In the genomic region with DNA sequence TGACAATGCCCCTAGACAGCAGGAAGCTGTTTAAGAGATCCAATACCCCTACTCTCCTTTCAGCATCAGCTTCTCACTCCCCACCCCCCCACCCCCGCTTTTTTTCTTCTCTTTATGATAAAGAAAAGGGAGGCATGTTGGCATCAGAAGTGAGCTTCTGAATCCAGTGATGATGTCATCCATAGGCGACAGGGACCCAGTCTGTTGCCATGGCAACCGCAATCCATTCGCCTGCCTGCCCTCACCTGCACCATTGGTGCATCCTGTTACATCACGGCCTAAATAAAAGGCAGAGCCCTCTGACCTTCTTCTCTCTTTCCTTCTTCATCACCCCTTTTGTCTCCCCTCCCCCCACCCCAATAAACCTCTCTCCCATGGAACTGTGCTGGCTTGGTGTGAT, we compare ENCODE assay signal across 29 mouse cellular contexts. TPM values are rescaled to one million over a fixed set of nuclear protein-coding genes. Genes with fewer than 3 reads are reported as not detected.
DNase-seq lines count a peak whose midpoint lies in the region; ATAC-seq lines count a peak whose summit lies in the region.
"Had no signal": no experiment of that assay in that cellular context is flagged by ENCODE, and none has a peak within 500 bp of the region (broad histone marks: within the 10 kb centered on the region; RNA-seq: fewer than 3 reads in every experiment).

No protein-coding gene starts in this region.

- H3K27ac ChIP-seq in midbrain, embryonic 14.5 days (replicated peaks; ENCODE audit: low read depth, low read length): no peak overlapping the region
- H3K27ac ChIP-seq in midbrain, embryonic 11.5 days (ENCODE audit: low read depth, low read length): no peak overlapping the region
- no peak overlapping the region for H3K27ac ChIP-seq in embryonic facial prominence, embryonic 10.5 days (replicated peaks)
- H3K27ac ChIP-seq: forebrain, embryonic 15.5 days; left cerebral cortex, adult 2 months; limb, embryonic 15.5 days; liver, embryonic 15.5 days; lung, embryonic 15.5 days had no signal

- no peaks in the 10 kb centered on the region for H3K27me3 ChIP-seq in midbrain, embryonic 14.5 days (ENCODE audit: control insufficient read depth, insufficient read depth, low read length)
- H3K27me3 ChIP-seq in midbrain, embryonic 11.5 days (ENCODE audit: control insufficient read depth, insufficient read depth, low read length): no peaks in the 10 kb centered on the region
- no peaks in the 10 kb centered on the region for H3K27me3 ChIP-seq in embryonic facial prominence, embryonic 10.5 days (replicated peaks; ENCODE audit: low read depth, poor library complexity, severe bottlenecking)
- H3K27me3 ChIP-seq: forebrain, embryonic 15.5 days; limb, embryonic 15.5 days; liver, embryonic 15.5 days; lung, embryonic 15.5 days; Patski had no signal

- peaks cover 3% of the 10 kb centered on the region; the same call in 1 of the 2 replicates for H3K36me3 ChIP-seq in midbrain, embryonic 14.5 days (ENCODE audit: control insufficient read depth, insufficient read depth, low read length)
- no peaks in the 10 kb centered on the region; the same call in 1 of the 2 replicates for H3K36me3 ChIP-seq in midbrain, embryonic 11.5 days (ENCODE audit: control insufficient read depth, insufficient read depth, low read length)
- peaks cover 14% of the 10 kb centered on the region for H3K36me3 ChIP-seq in embryonic facial prominence, embryonic 10.5 days (replicated peaks)
- H3K36me3 ChIP-seq: G1E; liver, embryonic 15.5 days; lung, embryonic 15.5 days had no signal

- no peak overlapping the region for H3K4me2 ChIP-seq in midbrain, embryonic 14.5 days (ENCODE audit: low read length)
- H3K4me2 ChIP-seq in midbrain, embryonic 11.5 days: no peak overlapping the region
- H3K4me2 ChIP-seq: forebrain, embryonic 15.5 days; heart, embryonic 11.5 days; limb, embryonic 15.5 days; liver, embryonic 15.5 days; lung, embryonic 15.5 days had no signal

- peak; percentile 23 for DNase-seq in embryo, embryonic 10 days (ENCODE audit: low spot score)
- DNase-seq in embryo, embryonic 9.5 days (ENCODE audit: extremely low spot score): no peak
- peak; percentile 73 for DNase-seq in midbrain, embryonic 14.5 days
- no peak for DNase-seq in midbrain, embryonic 11.5 days (ENCODE audit: low spot score, missing footprints)
- DNase-seq in ES-CJ7 (ENCODE audit: low read depth, low spot score): peak; percentile 78
- DNase-seq in embryonic facial prominence, embryonic 10.5 days (ENCODE audit: low spot score): peak; percentile 27
- DNase-seq in lung, postnatal 4 days: no peak
- DNase-seq: adrenal gland, adult 8-10 months; cerebellum, adult 9-10 months; gastrocnemius, postnatal 14 days; heart, adult 11 months; kidney, adult 2 months; kidney, postnatal 10 days; left cerebral cortex, postnatal 4 days; lung, postnatal 36 days; thymus, adult 18-20 months; thymus, postnatal 4 days had no signal

- no peak overlapping the region for H3K4me3 ChIP-seq in midbrain, embryonic 14.5 days (replicated peaks; ENCODE audit: low read depth, low read length)
- no peak overlapping the region for H3K4me3 ChIP-seq in midbrain, embryonic 11.5 days (ENCODE audit: low read depth, low read length)
- no peak overlapping the region for H3K4me3 ChIP-seq in embryonic facial prominence, embryonic 10.5 days
- H3K4me3 ChIP-seq: forebrain, embryonic 15.5 days; left cerebral cortex, adult 2 months; limb, embryonic 15.5 days; liver, embryonic 15.5 days; lung, embryonic 15.5 days had no signal

- ATAC-seq in midbrain, embryonic 14.5 days (ENCODE audit: low FRiP score, low TSS enrichment): no peak
- no peak for ATAC-seq in midbrain, embryonic 11.5 days (ENCODE audit: low FRiP score)
- ATAC-seq: activated CD4-positive, CD25-positive, alpha-beta regulatory T cell, adult 4 months; forebrain, embryonic 15.5 days; inflammation-experienced regulatory T-cells, adult 6 months; Patski had no signal

- 38% methylated on average over 5 of the region's 5 CpGs for WGBS in midbrain, embryonic 14.5 days
- WGBS in midbrain, embryonic 11.5 days: 24% methylated on average over 5 of the region's 5 CpGs
- WGBS in embryonic facial prominence, embryonic 10.5 days: 38% methylated on average over 5 of the region's 5 CpGs

- H3K9ac ChIP-seq in midbrain, embryonic 14.5 days (replicated peaks; ENCODE audit: low read length): no peak overlapping the region
- no peak overlapping the region for H3K9ac ChIP-seq in midbrain, embryonic 11.5 days (ENCODE audit: low read length)
- H3K9ac ChIP-seq: forebrain, embryonic 15.5 days; limb, embryonic 15.5 days; liver, embryonic 15.5 days; lung, embryonic 15.5 days had no signal

- H3K4me1 ChIP-seq in midbrain, embryonic 14.5 days (ENCODE audit: control insufficient read depth, insufficient read depth, low read length): peaks cover 7% of the 10 kb centered on the region
- H3K4me1 ChIP-seq in midbrain, embryonic 11.5 days (ENCODE audit: control insufficient read depth, insufficient read depth, low read length): peaks cover 8% of the 10 kb centered on the region
- peaks cover 9% of the 10 kb centered on the region for H3K4me1 ChIP-seq in embryonic facial prominence, embryonic 10.5 days

- no peaks in the 10 kb centered on the region for H3K9me3 ChIP-seq in midbrain, embryonic 14.5 days (ENCODE audit: control insufficient read depth, low read length)
- no peaks in the 10 kb centered on the region for H3K9me3 ChIP-seq in midbrain, embryonic 11.5 days (ENCODE audit: control insufficient read depth, low read length)
- no peaks in the 10 kb centered on the region for H3K9me3 ChIP-seq in embryonic facial prominence, embryonic 10.5 days
- H3K9me3 ChIP-seq: forebrain, embryonic 15.5 days; G1E; limb, embryonic 15.5 days; liver, embryonic 15.5 days; lung, embryonic 15.5 days had no signal

RNA-seq across cellular contexts. Expression of a gene that starts 4.3 kb away (rescaled TPM):
- polyA plus RNA-seq in midbrain, embryonic 14.5 days (2014; fragmentation: Nextera tagmentation; extraction: Ambion mirVana): 16.8 and 19.1 TPM in 2 replicates
- polyA plus RNA-seq in midbrain, embryonic 11.5 days (2014; fragmentation: Nextera tagmentation; extraction: Ambion mirVana): 17.5 and 19.9 TPM in 2 replicates
- 27.2 and 31.0 TPM in 2 replicates for polyA plus RNA-seq in embryonic facial prominence, embryonic 10.5 days (2016; fragmentation: Nextera tagmentation; extraction: Ambion mirVana)

RNA-seq across cellular contexts. Expression of a gene that starts 30.9 kb away (rescaled TPM):
- 24.8 and 31.4 TPM in 2 replicates for polyA plus RNA-seq in midbrain, embryonic 14.5 days (2014; fragmentation: Nextera tagmentation; extraction: Ambion mirVana)
- 16.3 and 16.5 TPM in 2 replicates for polyA plus RNA-seq in midbrain, embryonic 11.5 days (2014; fragmentation: Nextera tagmentation; extraction: Ambion mirVana)
- 22.4 and 24.4 TPM in 2 replicates for polyA plus RNA-seq in embryonic facial prominence, embryonic 10.5 days (2016; fragmentation: Nextera tagmentation; extraction: Ambion mirVana)
- polyA plus RNA-seq: activated CD4-positive, CD25-positive, alpha-beta regulatory T cell, adult 4 months had no signal

RNA-seq across cellular contexts. Expression of a gene that starts 32.3 kb away (rescaled TPM):
- polyA plus RNA-seq in midbrain, embryonic 14.5 days (2014; fragmentation: Nextera tagmentation; extraction: Ambion mirVana): not detected in 2 replicates
- polyA plus RNA-seq in midbrain, embryonic 11.5 days (2014; fragmentation: Nextera tagmentation; extraction: Ambion mirVana): 0.22 TPM in 1 of 2 replicates, not detected in the other
- polyA plus RNA-seq in embryonic facial prominence, embryonic 10.5 days (2016; fragmentation: Nextera tagmentation; extraction: Ambion mirVana): 0.71 and 1.0 TPM in 2 replicates
- polyA plus RNA-seq: forebrain, embryonic 15.5 days; heart, embryonic 11.5 days; heart, postnatal 0 days; kidney, adult 2 months; liver, embryonic 15.5 days; Patski; stomach, embryonic 14.5 days had no signal

Comparison
In these comparisons a context has a peak if more than half of its experiments do, and no peak if none do; other contexts are left out.
1. DNase-seq: peak in embryo, embryonic 10 days (single experiment), midbrain, embryonic 14.5 days (single experiment), ES-CJ7 (single experiment) and embryonic facial prominence, embryonic 10.5 days (single experiment); none in embryo, embryonic 9.5 days (single experiment), midbrain, embryonic 11.5 days (single experiment) and lung, postnatal 4 days (0 of 2).